Mouse (Mus musculus): ENCODE data around the gene Rnf24. TPM values are rescaled to one million over a fixed set of nuclear protein-coding genes. Genes with fewer than 3 reads are reported as not detected.

Gene Rnf24
- polyA plus RNA-seq, 1 experiment from 2014 or later = 3.0 TPM

GRCm38 (mm10) chr2:131255738-131256137, 97.0 kb downstream of the Rnf24 start:
- Histone ChIP-seq H3K27me3 (ENCODE audit: insufficient read depth, poor library complexity, severe bottlenecking) (no peaks in the 10 kb centered on the region), H3K36me3 (no peaks in the 10 kb centered on the region), H3K9me3 (no peaks in the 10 kb centered on the region), H3K27ac (no peak overlapping the region), H3K4me3 (no peak overlapping the region), H3K4me1 (peaks cover 27% of the 10 kb centered on the region)
- 64% methylated on average over 3 of the region's 3 CpGs for WGBS
- DNase-seq (ENCODE audit: low spot score) = peak; percentile 81

GRCm38 (mm10) chr2:131254329-131254713, 98.4 kb downstream of the Rnf24 start:
- 73% methylated on average over 2 of the region's 2 CpGs for WGBS

GRCm38 (mm10) chr2:131253681-131254328, 98.9 kb downstream of the Rnf24 start:
- Histone ChIP-seq H3K27ac (peak overlapping the region; percentile 66), H3K27me3 (ENCODE audit: insufficient read depth, poor library complexity, severe bottlenecking) (no peaks in the 10 kb centered on the region), H3K9me3 (no peaks in the 10 kb centered on the region), H3K4me1 (peaks cover 19% of the 10 kb centered on the region), H3K4me3 (no peak overlapping the region), H3K36me3 (0 out of 2 replicates have a peak, but pooled peaks cover 3% of the 10 kb centered on the region)
- DNase-seq (ENCODE audit: low spot score) = peak; percentile 84
- 11% methylated on average over 7 of the region's 7 CpGs for WGBS

More at GRCm38 (mm10) chr2:131254329-131254713, 98.4 kb downstream of the Rnf24 start:
- DNase-seq (ENCODE audit: low spot score) = no peak
- H3K4me1 ChIP-seq = peaks cover 19% of the 10 kb centered on the region
- H3K27ac ChIP-seq = peak overlapping the region; percentile 66
- H3K27me3 ChIP-seq (ENCODE audit: insufficient read depth, poor library complexity, severe bottlenecking) = no peaks in the 10 kb centered on the region
- no peaks in the 10 kb centered on the region for H3K9me3 ChIP-seq
- 0 out of 2 replicates have a peak, but pooled peaks cover under 1% of the 10 kb centered on the region for H3K36me3 ChIP-seq
- no peak overlapping the region for H3K4me3 ChIP-seq

Small RNA genes within 50 kb of the gene (microRNA-seq; reads per million reads assigned to microRNA genes)
- 59.6 reads per million, percentile 45 among the genes with 10 or more reads in this experiment for gene Mir103-2

Other genes starting within 250 kb of the Rnf24 start
- gene Hspa12b, start 225.6 kb downstream of the Rnf24 start, polyA plus RNA-seq (2016; fragmentation: Nextera tagmentation; extraction: Ambion mirVana) = 10.0 and 10.8 TPM in 2 replicates
- not detected in 2 replicates for gene Gm11037, start 219.4 kb downstream of the Rnf24 start, polyA plus RNA-seq (2016; fragmentation: Nextera tagmentation; extraction: Ambion mirVana)
- gene 1700037H04Rik, start 192.8 kb downstream of the Rnf24 start, polyA plus RNA-seq (2016; fragmentation: Nextera tagmentation; extraction: Ambion mirVana) = 82.6 and 86.0 TPM in 2 replicates
- 4.9 and 5.1 TPM in 2 replicates for gene Cenpb, start 172.8 kb downstream of the Rnf24 start, polyA plus RNA-seq (2016; fragmentation: Nextera tagmentation; extraction: Ambion mirVana)
- gene Cdc25b, start 165.9 kb downstream of the Rnf24 start, polyA plus RNA-seq (2016; fragmentation: Nextera tagmentation; extraction: Ambion mirVana) = 27.8 and 35.9 TPM in 2 replicates
- gene Spef1, start 165.6 kb downstream of the Rnf24 start, polyA plus RNA-seq (2016; fragmentation: Nextera tagmentation; extraction: Ambion mirVana) = 0.75 and 1.5 TPM in 2 replicates
- gene Ap5s1, start 145.8 kb downstream of the Rnf24 start, polyA plus RNA-seq (2016; fragmentation: Nextera tagmentation; extraction: Ambion mirVana) = 23.6 and 33.3 TPM in 2 replicates
- 20.3 and 21.6 TPM in 2 replicates for gene Mavs, start 118.8 kb downstream of the Rnf24 start, polyA plus RNA-seq (2016; fragmentation: Nextera tagmentation; extraction: Ambion mirVana)
- 29.7 and 41.7 TPM in 2 replicates for gene Pank2, start 90.4 kb downstream of the Rnf24 start, polyA plus RNA-seq (2016; fragmentation: Nextera tagmentation; extraction: Ambion mirVana)
- gene Smox, start 138.6 kb upstream of the Rnf24 start, polyA plus RNA-seq (2016; fragmentation: Nextera tagmentation; extraction: Ambion mirVana) = 26.1 and 28.0 TPM in 2 replicates
- 0.21 and 0.59 TPM in 2 replicates for gene Adra1d, start 209.4 kb upstream of the Rnf24 start, polyA plus RNA-seq (2016; fragmentation: Nextera tagmentation; extraction: Ambion mirVana)

Data from heart, embryonic 10.5 days (tissue).